Mouse (Mus musculus): ENCODE measurements at regions not wholly inside any gene's neighbourhood (a gene's known extent, or its start where the extent isn't known, plus 50 kb on each side); places are given as distances from the start of the nearest gene placed in this dataset.

- peak; percentile 11 for DNase-seq (ENCODE audit: low read depth)
- no peak for TF ChIP-seq POLR2A (IDR thresholded peaks at IDR 0.05; ENCODE audit: borderline replicate concordance, extremely low read depth, insufficient read depth, insufficient read length, poor library complexity, severe bottlenecking)
- TF ChIP-seq CTCF (IDR thresholded peaks at IDR 0.05; ENCODE audit: borderline replicate concordance, extremely low read depth, insufficient read depth, insufficient read length), result no peak
Observed at GRCm38 (mm10) chr7:73293337-73293736, 82.0 kb upstream of the Rgma start.

GRCm38 (mm10) chr7:73294399-73294798, 80.9 kb upstream of the Rgma start:
- no peak for DNase-seq (ENCODE audit: low read depth)
- no peak for TF ChIP-seq CTCF (IDR thresholded peaks at IDR 0.05; ENCODE audit: borderline replicate concordance, extremely low read depth, insufficient read depth, insufficient read length)

- TF ChIP-seq POLR2A (IDR thresholded peaks at IDR 0.05; ENCODE audit: borderline replicate concordance, extremely low read depth, insufficient read depth, insufficient read length, poor library complexity, severe bottlenecking) (no peak), CTCF (IDR thresholded peaks at IDR 0.05; ENCODE audit: borderline replicate concordance, extremely low read depth, insufficient read depth, insufficient read length) (no peak)
- peak; percentile 77 for DNase-seq (ENCODE audit: low read depth)
Observed at GRCm38 (mm10) chr7:73302501-73302900, 72.8 kb upstream of the Rgma start.

GRCm38 (mm10) chr7:73303818-73304217, 71.5 kb upstream of the Rgma start:
- DNase-seq (ENCODE audit: low read depth), result peak; percentile 88
- TF ChIP-seq POLR2A (IDR thresholded peaks at IDR 0.05; ENCODE audit: borderline replicate concordance, extremely low read depth, insufficient read depth, insufficient read length, poor library complexity, severe bottlenecking) (no peak), CTCF (IDR thresholded peaks at IDR 0.05; ENCODE audit: borderline replicate concordance, extremely low read depth, insufficient read depth, insufficient read length) (no peak)

- DNase-seq (ENCODE audit: low read depth), result peak; percentile 74
- no peak for TF ChIP-seq CTCF (IDR thresholded peaks at IDR 0.05; ENCODE audit: borderline replicate concordance, extremely low read depth, insufficient read depth, insufficient read length)
- TF ChIP-seq POLR2A (IDR thresholded peaks at IDR 0.05; ENCODE audit: borderline replicate concordance, extremely low read depth, insufficient read depth, insufficient read length, poor library complexity, severe bottlenecking), result no peak
Observed at GRCm38 (mm10) chr7:73304799-73305198, 70.5 kb upstream of the Rgma start.

- TF ChIP-seq CTCF (IDR thresholded peaks at IDR 0.05; ENCODE audit: borderline replicate concordance, extremely low read depth, insufficient read depth, insufficient read length) (no peak), POLR2A (IDR thresholded peaks at IDR 0.05; ENCODE audit: borderline replicate concordance, extremely low read depth, insufficient read depth, insufficient read length, poor library complexity, severe bottlenecking) (no peak)
- DNase-seq (ENCODE audit: low read depth), result peak; percentile 47
Observed at GRCm38 (mm10) chr7:73305286-73305975, 69.9 kb upstream of the Rgma start.

- TF ChIP-seq POLR2A (IDR thresholded peaks at IDR 0.05; ENCODE audit: borderline replicate concordance, extremely low read depth, insufficient read depth, insufficient read length, poor library complexity, severe bottlenecking) (no peak), CTCF (IDR thresholded peaks at IDR 0.05; ENCODE audit: borderline replicate concordance, extremely low read depth, insufficient read depth, insufficient read length) (no peak)
- DNase-seq (ENCODE audit: low read depth), result peak; percentile 39
Observed at GRCm38 (mm10) chr7:73306296-73306695, 69.0 kb upstream of the Rgma start.

- TF ChIP-seq POLR2A (IDR thresholded peaks at IDR 0.05; ENCODE audit: borderline replicate concordance, extremely low read depth, insufficient read depth, insufficient read length, poor library complexity, severe bottlenecking), result no peak
- peak; percentile 53 for DNase-seq (ENCODE audit: low read depth)
Observed at GRCm38 (mm10) chr7:73306728-73307127, 68.6 kb upstream of the Rgma start.

GRCm38 (mm10) chr7:73307586-73308490, 67.5 kb upstream of the Rgma start:
- DNase-seq (ENCODE audit: low read depth), result no peak
- no peak for TF ChIP-seq CTCF (IDR thresholded peaks at IDR 0.05; ENCODE audit: borderline replicate concordance, extremely low read depth, insufficient read depth, insufficient read length)
- no peak for TF ChIP-seq POLR2A (IDR thresholded peaks at IDR 0.05; ENCODE audit: borderline replicate concordance, extremely low read depth, insufficient read depth, insufficient read length, poor library complexity, severe bottlenecking)

GRCm38 (mm10) chr7:73308981-73309380, 66.3 kb upstream of the Rgma start:
- DNase-seq (ENCODE audit: low read depth), result no peak
- no peak for TF ChIP-seq CTCF (IDR thresholded peaks at IDR 0.05; ENCODE audit: borderline replicate concordance, extremely low read depth, insufficient read depth, insufficient read length)
- TF ChIP-seq POLR2A (IDR thresholded peaks at IDR 0.05; ENCODE audit: borderline replicate concordance, extremely low read depth, insufficient read depth, insufficient read length, poor library complexity, severe bottlenecking), result no peak

- DNase-seq (ENCODE audit: low read depth), result no peak
- no peak for TF ChIP-seq POLR2A (IDR thresholded peaks at IDR 0.05; ENCODE audit: borderline replicate concordance, extremely low read depth, insufficient read depth, insufficient read length, poor library complexity, severe bottlenecking)
- TF ChIP-seq CTCF (IDR thresholded peaks at IDR 0.05; ENCODE audit: borderline replicate concordance, extremely low read depth, insufficient read depth, insufficient read length), result no peak
Observed at GRCm38 (mm10) chr7:73310056-73310455, 65.3 kb upstream of the Rgma start.

Measured in brain, embryonic 14.5 days (tissue).